Mouse (Mus musculus) neural tube, embryonic 10.5 days (tissue): Measurements from ENCODE around the gene Irf2bp2.

ENCODE experiments used
- DNase-seq: peaks from one replicate; pipeline ENCODE4 v3.0.0-alpha.2; 2017; ENCODE audit warnings: low spot score; ENCODE audit errors: extremely low spot score

The Irf2bp2 gene

GRCm38 (mm10) chr8:126593889-126594480, at the start of gene Irf2bp2:
Irf2bp2 (minus strand) TSS chr8:126593986.
- peak; percentile 88 for DNase-seq

- no peak for DNase-seq
Observed at GRCm38 (mm10) chr8:126642665-126643064, 48.9 kb upstream of the Irf2bp2 start.

GRCm38 (mm10) chr8:126641568-126642295, 47.9 kb upstream of the Irf2bp2 start:
- no peak for DNase-seq

- DNase-seq, result no peak
Observed at GRCm38 (mm10) chr8:126639161-126639560, 45.4 kb upstream of the Irf2bp2 start.

GRCm38 (mm10) chr8:126638027-126638426, 44.2 kb upstream of the Irf2bp2 start:
- no peak for DNase-seq

GRCm38 (mm10) chr8:126634541-126635048, 40.8 kb upstream of the Irf2bp2 start:
- no peak for DNase-seq

- no peak for DNase-seq
Observed at GRCm38 (mm10) chr8:126628616-126629015, 34.8 kb upstream of the Irf2bp2 start.

GRCm38 (mm10) chr8:126626415-126626814, 32.6 kb upstream of the Irf2bp2 start:
- no peak for DNase-seq

GRCm38 (mm10) chr8:126622111-126622795, 28.5 kb upstream of the Irf2bp2 start:
- no peak for DNase-seq

- no peak for DNase-seq
Observed at GRCm38 (mm10) chr8:126620721-126621120, 26.9 kb upstream of the Irf2bp2 start.

- DNase-seq, result no peak
Observed at GRCm38 (mm10) chr8:126619487-126619886, 25.7 kb upstream of the Irf2bp2 start.

GRCm38 (mm10) chr8:126617665-126618064, 23.9 kb upstream of the Irf2bp2 start:
- no peak for DNase-seq

GRCm38 (mm10) chr8:126616736-126617135, 22.9 kb upstream of the Irf2bp2 start:
- no peak for DNase-seq

- no peak for DNase-seq
Observed at GRCm38 (mm10) chr8:126615765-126616164, 22.0 kb upstream of the Irf2bp2 start.

- no peak for DNase-seq
Observed at GRCm38 (mm10) chr8:126614740-126615132, 20.9 kb upstream of the Irf2bp2 start.

GRCm38 (mm10) chr8:126614062-126614739, 20.4 kb upstream of the Irf2bp2 start:
- no peak for DNase-seq

- no peak for DNase-seq
Observed at GRCm38 (mm10) chr8:126613143-126613542, 19.4 kb upstream of the Irf2bp2 start.

- DNase-seq, result no peak
Observed at GRCm38 (mm10) chr8:126612739-126613138, 19.0 kb upstream of the Irf2bp2 start.

- no peak for DNase-seq
Observed at GRCm38 (mm10) chr8:126610713-126611112, 16.9 kb upstream of the Irf2bp2 start.

- no peak for DNase-seq
Observed at GRCm38 (mm10) chr8:126609556-126610263, 15.9 kb upstream of the Irf2bp2 start.
